Mouse (Mus musculus) bone marrow macrophage, adult 2 months (primary cell): Measurements from ENCODE around the gene Nap1l4.

ENCODE experiments used
- CTCF ChIP-seq: IDR thresholded peaks from 2 replicates; pipeline ENCODE4 v1.5.1; 2012; ENCODE audit warnings: low read depth, mild to moderate bottlenecking, low read length, moderate library complexity
- POLR2A ChIP-seq: IDR thresholded peaks from 2 replicates; pipeline ENCODE4 v1.6.1; 2012; ENCODE audit warnings: mild to moderate bottlenecking, low read depth, low read length, borderline replicate concordance

- TF ChIP-seq CTCF: no peak
- no peak for TF ChIP-seq POLR2A
These were observed 53.6 kb downstream of the Nap1l4 start for GRCm38 (mm10) chr7:143495104-143495961.
